Mouse (Mus musculus): ENCODE data around the gene Kcng1.

DNA sequence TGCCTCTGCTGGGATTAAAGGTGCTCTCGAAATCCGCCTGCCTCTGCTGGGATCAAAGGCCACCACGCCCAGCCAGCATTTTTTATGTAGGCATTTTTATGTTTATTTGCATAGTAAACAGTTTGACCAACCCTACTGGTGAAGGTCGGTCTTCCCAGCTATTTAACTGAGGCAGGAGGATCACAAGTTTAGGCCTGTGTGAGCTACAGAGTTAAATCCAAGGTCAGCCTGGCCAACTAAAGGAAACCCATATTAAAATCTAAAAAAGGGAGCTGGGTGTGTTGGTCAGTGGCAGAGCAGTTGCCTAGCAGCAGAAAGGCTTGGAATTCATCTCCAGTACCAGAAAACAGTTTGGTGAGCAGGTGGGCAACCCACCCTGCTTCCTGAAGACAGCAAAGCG lies 48.2 kb downstream of the Kcng1 start:
- TF ChIP-seq CTCF (IDR thresholded peaks at IDR 0.05; ENCODE audit: low read depth) (no peak), EP300 (IDR thresholded peaks at IDR 0.05; ENCODE audit: low read depth) (no peak)

Data from liver, embryonic 14.5 days (tissue).